Mouse (Mus musculus): ENCODE data around the gene Lbp. TPM values are rescaled to one million over a fixed set of nuclear protein-coding genes. Genes with fewer than 3 reads are reported as not detected.
A peak's percentile ranks its signal among the peaks of the same experiment; 100 is the strongest.

The Lbp gene
- polyA plus RNA-seq, 1 experiment from 2014 or later, result 4.6 TPM

DNA sequence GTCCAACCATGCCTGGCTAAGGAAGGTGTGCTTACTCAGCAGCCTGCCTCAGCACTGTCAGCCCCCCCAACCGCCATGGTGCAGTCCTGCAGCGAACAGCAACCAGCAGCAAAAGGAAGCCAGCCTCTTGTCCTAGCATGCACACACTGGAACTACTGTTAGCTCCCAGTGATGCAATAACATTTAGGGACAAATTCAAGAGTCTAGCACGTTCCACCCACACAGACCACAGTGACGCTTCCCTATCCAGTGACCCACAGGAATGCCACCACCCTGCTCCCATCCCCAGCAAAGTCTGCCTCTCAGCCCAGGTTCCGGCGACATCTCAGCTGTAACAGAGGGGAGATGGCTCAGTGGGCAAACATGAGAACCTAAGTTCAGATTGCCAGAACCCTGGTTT, 40.2 kb downstream of the Lbp start:
- Histone ChIP-seq H3K4me3 (no peak overlapping the region), H3K4me1 (no peaks in the 10 kb centered on the region), H3K36me3 (no peaks in the 10 kb centered on the region), H3K9me3 (no peaks in the 10 kb centered on the region), H3K27ac (no peak overlapping the region), H3K9ac (no peak overlapping the region), H3K4me2 (replicated peaks) (no peak overlapping the region), H3K27me3 (no peaks in the 10 kb centered on the region)
- 76% methylated on average over 6 of the region's 6 CpGs for WGBS
- no peak for ATAC-seq (ENCODE audit: insufficient number of reproducible peaks, insufficient read depth, low FRiP score, low TSS enrichment)

DNA sequence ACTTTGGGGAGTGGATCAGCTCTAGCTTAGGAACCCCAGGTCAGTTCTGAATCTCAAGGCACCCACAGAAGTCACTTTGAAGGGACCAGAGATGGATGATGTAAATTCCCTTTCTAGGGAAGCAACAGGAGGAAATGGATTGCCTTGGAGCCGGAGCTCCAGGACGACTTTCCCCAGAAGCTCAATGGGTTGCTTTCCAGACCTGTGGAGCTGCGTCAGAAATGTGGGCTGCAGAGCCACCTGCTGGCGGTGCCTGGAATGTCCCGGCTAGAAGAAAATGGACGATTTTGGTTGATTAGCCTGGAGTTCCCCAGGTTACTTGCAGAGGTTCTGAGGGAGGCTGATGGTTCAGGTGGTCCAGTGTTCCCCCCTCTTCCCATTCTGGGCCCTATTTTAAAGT, 41.6 kb downstream of the Lbp start:
- Histone ChIP-seq H3K4me1 (no peaks in the 10 kb centered on the region), H3K4me2 (replicated peaks) (no peak overlapping the region), H3K27ac (no peak overlapping the region), H3K9me3 (no peaks in the 10 kb centered on the region), H3K9ac (no peak overlapping the region), H3K27me3 (no peaks in the 10 kb centered on the region), H3K36me3 (peaks cover 8% of the 10 kb centered on the region), H3K4me3 (no peak overlapping the region)
- ATAC-seq (ENCODE audit: insufficient number of reproducible peaks, insufficient read depth, low FRiP score, low TSS enrichment), result no peak
- WGBS, result 3% methylated on average over 6 of the region's 6 CpGs

DNA sequence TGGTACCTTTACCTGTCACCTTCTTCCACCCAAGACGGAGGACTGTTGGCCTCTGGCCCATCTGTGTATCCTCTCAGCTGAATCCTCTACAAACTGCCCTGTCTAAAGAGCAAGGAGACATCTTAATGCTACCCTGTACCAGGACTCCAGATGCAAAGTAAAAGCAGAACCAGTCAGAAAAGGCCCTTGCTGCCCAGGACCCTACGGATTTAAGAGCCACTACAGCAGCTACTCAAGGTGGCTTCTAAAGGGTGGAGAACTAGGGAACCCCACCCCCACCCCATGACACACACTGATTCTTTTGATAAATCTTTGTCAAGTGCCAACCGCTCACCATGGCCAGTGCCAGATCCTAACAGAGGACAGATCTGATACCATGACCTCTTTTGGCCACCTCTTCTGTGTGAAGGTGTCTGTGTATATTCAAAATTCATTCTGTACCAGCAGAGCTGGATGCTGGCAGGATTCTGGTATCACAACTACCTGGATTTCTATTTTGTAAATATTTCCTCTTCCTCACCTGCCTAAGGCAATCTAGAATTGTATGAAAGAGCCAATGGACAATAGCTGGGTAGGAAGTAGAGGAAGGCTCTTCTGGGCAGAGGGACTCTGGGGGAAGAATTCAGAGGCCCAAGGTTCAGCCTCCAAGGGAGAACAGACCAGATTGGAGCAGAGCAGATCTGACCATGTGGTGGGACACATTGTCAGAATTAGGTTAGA, 46.7 kb downstream of the Lbp start:
- Histone ChIP-seq H3K4me1 (no peaks in the 10 kb centered on the region), H3K4me3 (no peak overlapping the region), H3K36me3 (peaks cover 43% of the 10 kb centered on the region), H3K27me3 (no peaks in the 10 kb centered on the region), H3K9ac (no peak overlapping the region), H3K4me2 (replicated peaks) (no peak overlapping the region), H3K27ac (no peak overlapping the region), H3K9me3 (no peaks in the 10 kb centered on the region)
- no peak for ATAC-seq (ENCODE audit: insufficient number of reproducible peaks, insufficient read depth, low FRiP score, low TSS enrichment)
- WGBS, result 78% methylated on average over 3 of the region's 3 CpGs

DNA sequence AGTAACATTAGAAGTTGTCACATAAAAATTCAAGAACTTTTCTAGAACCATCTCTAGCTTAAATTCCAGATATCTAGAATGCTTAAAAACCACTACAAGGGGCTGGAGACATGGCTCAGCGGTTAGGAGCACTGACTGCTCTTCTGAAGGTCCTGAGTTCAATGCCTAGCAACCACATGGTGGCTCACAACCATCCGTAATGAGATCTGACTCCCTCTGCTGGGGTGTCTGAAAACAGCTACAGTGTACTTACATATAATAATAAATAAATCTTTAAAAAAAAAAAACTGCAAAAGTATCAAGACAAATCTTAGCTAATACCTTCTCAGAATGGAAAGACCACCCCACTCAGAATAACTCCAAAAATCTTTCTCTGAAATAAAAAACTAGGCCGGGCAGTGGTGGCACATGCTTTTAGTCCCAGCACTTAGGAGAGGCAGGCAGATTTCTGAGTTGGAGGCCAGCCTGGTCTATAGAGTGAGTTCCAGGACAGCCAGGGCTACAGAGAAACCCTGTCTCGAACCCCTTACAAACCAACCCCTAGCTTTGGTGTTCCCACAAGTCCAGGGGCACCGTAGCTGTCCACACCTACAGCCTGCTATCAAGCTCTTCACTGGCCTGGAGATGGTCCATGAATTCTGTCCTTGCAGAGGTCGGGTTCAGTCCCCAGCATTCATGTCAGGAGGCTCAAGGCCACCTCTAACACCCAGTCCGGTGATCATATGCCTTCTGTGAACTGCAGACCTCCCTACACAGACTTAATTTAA, 48.2 kb downstream of the Lbp start:
- Histone ChIP-seq H3K27ac (no peak overlapping the region), H3K9ac (no peak overlapping the region), H3K27me3 (no peaks in the 10 kb centered on the region), H3K9me3 (no peaks in the 10 kb centered on the region), H3K4me3 (no peak overlapping the region), H3K4me1 (peaks cover 10% of the 10 kb centered on the region; the same call in 1 of the 2 replicates), H3K36me3 (peaks cover 59% of the 10 kb centered on the region), H3K4me2 (replicated peaks) (no peak overlapping the region)
- 85% methylated on average over 7 of the region's 7 CpGs for WGBS
- ATAC-seq (ENCODE audit: insufficient number of reproducible peaks, insufficient read depth, low FRiP score, low TSS enrichment), result no peak

DNA sequence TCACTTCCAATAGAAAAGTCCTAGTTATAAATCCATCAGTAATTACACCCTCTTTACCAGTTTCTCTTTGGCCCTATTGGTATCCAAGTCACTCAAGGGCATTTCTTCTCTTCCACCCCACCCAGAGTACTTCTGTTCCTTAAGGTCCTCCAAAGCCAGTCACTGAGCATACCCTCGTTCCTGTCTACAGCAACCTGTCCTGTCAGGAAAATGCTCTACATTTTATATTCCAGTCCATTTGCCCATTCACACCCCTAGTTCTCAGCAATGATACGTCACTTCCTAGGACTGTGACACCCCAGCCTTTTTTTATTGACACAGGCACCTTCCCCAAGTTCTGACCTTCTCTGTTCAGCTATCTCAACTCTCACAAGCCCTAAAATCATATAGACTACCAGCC, 48.9 kb downstream of the Lbp start:
- no peak overlapping the region for H3K4me3 ChIP-seq
- 84% methylated on average over 2 of the region's 2 CpGs for WGBS
- H3K36me3 ChIP-seq, result peaks cover 66% of the 10 kb centered on the region
- no peak overlapping the region for H3K27ac ChIP-seq
- no peak for ATAC-seq (ENCODE audit: insufficient number of reproducible peaks, insufficient read depth, low FRiP score, low TSS enrichment)
- no peak overlapping the region for H3K9ac ChIP-seq
- H3K4me2 ChIP-seq (replicated peaks), result no peak overlapping the region
- H3K4me1 ChIP-seq, result peaks cover 17% of the 10 kb centered on the region
- no peaks in the 10 kb centered on the region for H3K9me3 ChIP-seq
- H3K27me3 ChIP-seq, result no peaks in the 10 kb centered on the region

DNA sequence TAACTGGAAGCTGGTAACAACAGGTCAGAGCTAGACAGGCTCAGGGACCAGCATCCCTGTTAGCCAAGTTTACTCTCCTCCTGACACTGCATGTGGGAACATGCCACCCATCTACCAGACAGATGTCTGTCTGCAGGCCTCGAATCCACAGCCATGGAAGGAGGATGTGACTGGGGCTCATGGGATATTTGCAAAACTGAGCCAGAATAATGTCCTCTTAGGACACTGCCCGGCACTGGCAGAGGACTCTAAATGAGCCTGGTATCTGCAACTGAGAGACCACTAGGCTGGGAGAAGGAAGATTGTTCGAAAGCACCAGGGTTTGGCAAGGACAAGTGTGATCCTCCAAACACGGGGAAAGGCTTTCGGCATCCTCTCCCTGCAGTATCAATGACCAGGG, 49.8 kb downstream of the Lbp start:
- no peak for ATAC-seq (ENCODE audit: insufficient number of reproducible peaks, insufficient read depth, low FRiP score, low TSS enrichment)
- Histone ChIP-seq H3K4me3 (no peak overlapping the region), H3K9ac (no peak overlapping the region), H3K27me3 (no peaks in the 10 kb centered on the region), H3K4me2 (replicated peaks) (no peak overlapping the region), H3K4me1 (peaks cover 20% of the 10 kb centered on the region), H3K36me3 (peaks cover 68% of the 10 kb centered on the region), H3K9me3 (no peaks in the 10 kb centered on the region), H3K27ac (no peak overlapping the region)
- 88% methylated on average over 5 of the region's 5 CpGs for WGBS

DNA sequence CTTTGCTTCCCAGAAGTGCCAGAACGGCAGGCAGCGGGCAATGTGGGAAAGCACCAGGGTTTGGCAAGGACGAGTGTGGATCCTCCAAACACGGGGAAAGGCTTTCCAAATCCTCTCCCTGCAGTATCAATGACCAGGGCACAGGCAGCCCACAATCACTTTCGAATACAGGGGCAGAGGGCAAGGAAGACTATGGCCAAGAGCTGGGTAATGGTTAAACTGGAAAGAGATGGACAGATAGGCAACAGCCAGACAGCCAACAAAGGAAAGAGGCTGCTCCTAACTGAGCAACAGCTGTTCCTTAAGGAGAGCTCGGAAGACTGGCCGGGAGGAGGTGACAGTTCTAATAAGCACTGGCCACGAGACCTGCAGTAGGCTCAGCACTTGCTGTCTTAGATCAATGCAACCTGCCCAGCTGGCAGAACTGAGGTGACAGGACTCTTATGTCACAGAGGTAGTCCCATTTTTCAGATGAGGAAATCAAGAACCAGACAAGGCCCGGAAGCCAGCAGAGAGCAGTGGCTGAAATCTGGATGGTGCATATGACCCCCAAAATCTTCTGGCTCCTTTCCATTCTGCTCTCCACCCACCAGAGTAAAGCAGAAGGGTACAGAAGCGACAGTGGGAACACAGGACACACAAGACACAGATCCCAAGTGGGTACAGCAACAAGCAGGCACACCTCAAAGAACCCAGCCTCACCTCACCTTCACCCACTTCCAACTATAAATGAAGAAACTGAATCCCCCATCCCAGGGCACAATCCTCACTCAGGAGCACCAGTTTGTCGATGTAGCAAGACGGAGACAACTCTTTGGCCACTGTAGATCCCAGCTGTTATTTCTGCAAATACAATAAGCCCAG, 53.7 kb downstream of the Lbp start:
- H3K9ac ChIP-seq, result peak overlapping the region; percentile 92
- ATAC-seq (ENCODE audit: insufficient number of reproducible peaks, insufficient read depth, low FRiP score, low TSS enrichment), result no peak
- H3K9me3 ChIP-seq, result no peaks in the 10 kb centered on the region
- peak overlapping the region; percentile 90 for H3K4me3 ChIP-seq
- H3K4me2 ChIP-seq (replicated peaks), result peak overlapping the region; percentile 86
- peaks cover 20% of the 10 kb centered on the region for H3K4me1 ChIP-seq
- peaks cover 54% of the 10 kb centered on the region for H3K36me3 ChIP-seq
- 68% methylated on average over 12 of the region's 12 CpGs for WGBS
- H3K27ac ChIP-seq, result no peak overlapping the region
- H3K27me3 ChIP-seq, result no peaks in the 10 kb centered on the region

DNA sequence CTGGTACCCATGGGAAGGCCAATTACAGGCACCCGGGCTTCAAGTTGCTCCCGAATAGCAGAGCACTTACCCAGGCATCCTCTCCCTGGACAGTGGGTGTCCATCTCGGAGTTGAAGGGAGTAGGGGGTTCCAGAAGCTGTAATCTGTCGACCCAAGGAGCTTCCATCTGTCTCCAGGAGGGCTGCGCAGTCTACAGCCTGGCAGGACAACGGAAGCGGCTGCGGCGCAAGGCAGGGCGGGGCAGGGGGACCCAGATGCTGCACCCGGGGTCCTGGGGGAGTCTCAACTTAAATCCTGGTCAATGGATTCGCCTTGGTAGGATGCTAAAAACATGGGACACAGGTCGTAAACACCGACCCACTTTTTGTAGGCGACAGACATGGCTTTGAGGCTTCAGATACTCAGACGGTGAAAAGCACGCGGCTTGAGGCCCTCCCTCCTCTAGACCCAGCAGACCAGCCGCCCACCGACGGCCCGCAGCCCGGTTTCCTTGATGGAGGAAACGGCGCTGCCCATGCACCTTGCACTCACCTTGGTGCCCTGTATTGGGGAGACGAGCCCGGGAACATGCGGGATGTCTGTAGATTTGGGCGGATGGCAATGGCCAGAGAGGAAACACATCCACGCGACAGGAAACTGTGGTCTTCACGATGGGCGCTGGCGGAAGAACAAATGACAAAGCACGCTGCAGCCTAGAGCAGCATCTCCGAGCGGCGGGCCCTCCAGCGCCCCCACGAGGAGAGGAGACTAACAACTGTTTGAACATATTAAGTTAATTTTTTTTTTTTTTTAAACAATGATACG, 54.8 kb downstream of the Lbp start:
- H3K9ac ChIP-seq, result peak overlapping the region; percentile 92
- H3K36me3 ChIP-seq, result peaks cover 44% of the 10 kb centered on the region
- H3K27me3 ChIP-seq, result no peaks in the 10 kb centered on the region
- peak; percentile 82 for ATAC-seq (ENCODE audit: insufficient number of reproducible peaks, insufficient read depth, low FRiP score, low TSS enrichment)
- WGBS, result under 1% methylated on average over 41 of the region's 41 CpGs
- peak overlapping the region; percentile 69; the same call in 1 of the 2 replicates for H3K27ac ChIP-seq
- H3K4me3 ChIP-seq, result peak overlapping the region; percentile 90
- H3K9me3 ChIP-seq, result no peaks in the 10 kb centered on the region
- peaks cover 20% of the 10 kb centered on the region for H3K4me1 ChIP-seq
- H3K4me2 ChIP-seq (replicated peaks), result peak overlapping the region; percentile 86

DNA sequence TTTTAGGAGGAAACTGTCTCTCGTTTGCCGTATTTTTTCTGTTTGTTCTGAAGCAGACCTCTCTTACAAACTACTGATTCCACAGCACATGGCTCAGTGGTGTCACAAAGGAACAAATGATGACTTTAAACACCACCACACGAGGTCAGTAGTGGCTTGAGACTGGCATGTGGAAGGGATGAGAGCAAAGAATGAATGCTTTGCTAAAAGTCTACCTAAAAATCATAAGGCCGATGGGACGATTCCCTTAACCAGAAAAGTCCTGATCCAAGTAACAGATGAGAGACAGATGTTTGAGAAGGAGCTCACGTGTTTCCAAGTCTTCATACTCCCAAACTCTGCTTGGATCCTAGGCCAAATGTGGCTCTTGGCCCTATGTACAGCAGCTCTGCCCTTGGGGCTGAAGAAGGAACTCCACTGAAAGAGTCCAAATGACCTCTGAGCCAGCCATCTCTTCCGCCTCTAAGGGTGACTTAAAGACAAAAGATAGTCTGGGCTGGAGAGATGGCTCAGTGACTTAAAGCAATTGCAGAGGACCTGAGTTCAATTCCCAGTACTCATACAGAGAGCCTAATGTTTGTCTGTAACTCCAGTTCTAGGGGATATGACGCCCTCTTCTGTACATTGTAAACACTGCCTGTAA, 55.5 kb downstream of the Lbp start:
- H3K9ac ChIP-seq, result no peak overlapping the region
- peak overlapping the region; percentile 90 for H3K4me3 ChIP-seq
- peak overlapping the region; percentile 86 for H3K4me2 ChIP-seq (replicated peaks)
- H3K36me3 ChIP-seq, result peaks cover 36% of the 10 kb centered on the region
- H3K9me3 ChIP-seq, result no peaks in the 10 kb centered on the region
- ATAC-seq (ENCODE audit: insufficient number of reproducible peaks, insufficient read depth, low FRiP score, low TSS enrichment), result no peak
- no peaks in the 10 kb centered on the region for H3K27me3 ChIP-seq
- peak overlapping the region; percentile 50; the same call in 1 of the 2 replicates for H3K27ac ChIP-seq
- 34% methylated on average over 8 of the region's 8 CpGs for WGBS
- peaks cover 20% of the 10 kb centered on the region for H3K4me1 ChIP-seq

DNA sequence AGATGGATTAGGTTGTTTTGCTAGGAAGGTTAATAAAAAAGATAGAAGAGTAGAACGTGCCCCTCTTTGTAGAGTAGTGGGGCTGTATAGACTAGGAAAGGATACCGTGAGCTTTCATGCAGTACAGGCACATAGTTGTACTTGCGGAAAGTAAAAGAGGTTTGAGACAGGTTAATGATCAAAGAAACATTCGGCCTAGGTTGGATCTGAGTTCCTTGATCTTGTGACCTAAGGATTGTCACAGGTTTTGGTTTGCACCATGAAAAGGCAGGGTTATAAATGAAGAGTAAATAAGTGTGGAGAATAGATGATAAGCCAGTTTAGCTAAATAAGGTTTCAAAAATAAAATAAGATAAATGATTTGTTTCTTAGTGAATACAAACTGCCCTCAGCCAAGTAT, 57.9 kb downstream of the Lbp start:
- 86% methylated on average over 4 of the region's 4 CpGs for WGBS
- Histone ChIP-seq H3K27ac (no peak overlapping the region), H3K27me3 (no peaks in the 10 kb centered on the region), H3K4me2 (replicated peaks) (no peak overlapping the region), H3K36me3 (peaks cover 13% of the 10 kb centered on the region), H3K9me3 (no peaks in the 10 kb centered on the region), H3K4me1 (peaks cover 12% of the 10 kb centered on the region), H3K9ac (no peak overlapping the region), H3K4me3 (no peak overlapping the region)
- ATAC-seq (ENCODE audit: insufficient number of reproducible peaks, insufficient read depth, low FRiP score, low TSS enrichment), result no peak

All from embryonic facial prominence, embryonic 12.5 days (tissue).